Mouse (Mus musculus) liver, postnatal 0 days (tissue): ENCODE data around the gene Snrpa. TPM values are rescaled to one million over a fixed set of nuclear protein-coding genes. Genes with fewer than 3 reads are reported as not detected.
"Not testable (repeated sequence)": the region's sequence is repeated elsewhere in the genome, so short reads cannot be mapped to it uniquely, and the experiment has no call there.

ENCODE experiments used
- ATAC-seq: fragments of 200-750 bp; cut with Nextera tagmentation; 2 replicates; pipeline ENCODE4 v1.8.0; 2017; ENCODE audit warnings: mild to moderate bottlenecking, moderate library complexity
- DNase-seq: peaks from one replicate; pipeline ENCODE4 v3.0.0-alpha.2; 2016
- H3K27ac ChIP-seq: fragments of 300-500 bp; sonication (generic); 2 replicates; pipeline ENCODE4 v1.5.1; 2014; ENCODE audit warnings: antibody characterized with exemption, moderate library complexity, mild to moderate bottlenecking, low read depth
- H3K27me3 ChIP-seq: fragments of 300-500 bp; sonication (generic); 2 replicates; pipeline ENCODE4 v1.6.1; 2014; ENCODE audit warnings: low read length, control low read depth, mixed read lengths; ENCODE audit not compliant: insufficient read depth
- H3K36me3 ChIP-seq: fragments of 300-500 bp; sonication (generic); replicated peaks from 2 replicates; pipeline ENCODE4 v1.6.1; 2014; ENCODE audit warnings: mild to moderate bottlenecking, control low read depth, low read length, moderate library complexity, mixed read lengths; ENCODE audit not compliant: insufficient read depth
- H3K4me1 ChIP-seq: fragments of 300-500 bp; sonication (generic); 2 replicates; pipeline ENCODE4 v1.6.1; 2014; ENCODE audit warnings: antibody characterized with exemption, mild to moderate bottlenecking, control low read depth; ENCODE audit not compliant: insufficient read depth
- H3K4me2 ChIP-seq: fragments of 300-500 bp; sonication (generic); 2 replicates; pipeline ENCODE4 v1.6.1; 2014; ENCODE audit warnings: low read depth, mild to moderate bottlenecking, low read length, moderate library complexity, mixed read lengths
- H3K4me3 ChIP-seq: fragments of 300-500 bp; sonication (generic); 2 replicates; pipeline ENCODE4 v1.5.1; 2014; ENCODE audit warnings: low read depth, low read length
- H3K9ac ChIP-seq: fragments of 300-500 bp; sonication (generic); replicated peaks from 2 replicates; pipeline ENCODE4 v1.6.1; 2014; ENCODE audit warnings: mild to moderate bottlenecking, moderate library complexity
- H3K9me3 ChIP-seq: fragments of 300-500 bp; sonication (generic); 2 replicates; pipeline ENCODE4 v1.6.1; 2016; ENCODE audit warnings: mild to moderate bottlenecking, control low read depth, low read length, mixed read lengths
- CTCF ChIP-seq: sonication (generic); IDR thresholded peaks from 2 replicates; pipeline ENCODE4 v1.5.1; 2016; ENCODE audit warnings: antibody characterized with exemption, low read depth
- EP300 ChIP-seq: IDR thresholded peaks from 2 replicates; pipeline ENCODE4 v1.6.1; 2016; ENCODE audit warnings: antibody characterized with exemption, low read depth, mild to moderate bottlenecking
- WGBS: fragments of 180-500 bp; shearing (Covaris S2); extraction: QIAGEN DNeasy Blood & Tissue Kit; methylation state at CpG from one replicate; pipeline ENCODE4 v1.1.7; 2014; ENCODE audit not compliant: insufficient replicate concordance; 5-methylcytosine and 5-hydroxymethylcytosine counted together
- polyA plus RNA-seq: library from polyadenylated mRNA; unstranded; fragments of >200 nt; fragmentation: Nextera tagmentation; extraction: Ambion mirVana; gene quantifications from 2 replicates; pipeline ENCODE4 v1.2.1, GENCODE M21; 2015

Snrpa gene
- polyA plus RNA-seq: 39.3 and 44.9 TPM in 2 replicates

DNA sequence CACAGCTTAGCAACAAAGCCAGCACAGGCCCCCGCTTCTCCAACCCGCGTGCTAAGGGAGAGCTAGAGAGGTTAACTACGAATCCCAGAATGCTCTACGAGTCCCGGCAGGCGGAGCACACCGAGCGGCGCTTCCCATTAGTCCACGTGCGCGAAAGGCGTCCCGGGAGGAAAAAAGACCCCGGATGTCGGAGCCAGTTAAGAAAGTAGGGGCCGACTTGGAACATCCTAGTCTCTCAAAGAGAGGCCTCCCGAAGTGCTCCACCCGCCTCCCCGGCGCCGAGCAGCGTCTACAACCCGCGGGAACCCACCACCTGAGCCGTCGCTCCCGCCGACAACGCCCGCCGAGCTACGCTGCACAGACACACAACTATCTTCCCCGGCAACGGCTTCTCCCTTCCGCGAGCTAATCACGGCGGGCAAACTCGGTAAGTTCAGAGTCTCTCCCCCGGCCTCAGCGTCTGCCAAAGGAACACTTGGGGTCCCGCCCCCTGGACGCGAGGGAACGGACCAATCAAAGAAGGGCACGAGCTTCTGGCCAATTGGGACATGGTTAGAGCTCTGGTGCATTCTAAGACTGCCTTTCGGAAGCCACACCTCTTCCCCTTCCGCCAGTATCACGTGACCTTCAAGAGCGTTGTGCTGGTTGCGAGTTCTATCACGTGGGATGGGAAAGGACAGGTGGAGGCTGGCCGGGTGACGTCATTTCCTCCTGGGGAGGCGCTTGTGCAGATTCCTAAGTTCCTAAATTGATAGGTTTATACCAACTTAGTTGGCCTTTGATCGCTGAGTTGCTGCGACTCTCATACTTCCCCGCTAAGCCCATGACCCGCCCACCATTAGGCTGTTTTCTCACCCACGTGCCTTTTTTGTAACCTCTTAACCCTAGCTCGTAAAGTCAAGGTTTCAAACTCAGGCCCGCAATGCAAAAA lies at the start of gene Snrpa, which contains the start of gene BC024978:
Gene Snrpa (minus strand): TSS at position 591 of the 931 bp plus-strand sequence.
Gene BC024978 (plus strand): TSS at position 101 of the 931 bp plus-strand sequence.
- peak; percentile 73 for TF ChIP-seq EP300
- TF ChIP-seq CTCF: no peak
- ATAC-seq (peak; percentile 98), DNase-seq (peak; percentile 94)
- Histone ChIP-seq H3K27ac (peak within 1 kb of the TSS; percentile 99), H3K9ac (peak within 1 kb of the TSS; percentile 82), H3K4me1 (peaks cover 18% of the 10 kb centered on the region), H3K36me3 (peaks cover 35% of the 10 kb centered on the region), H3K4me3 (peak within 1 kb of the TSS; percentile 73), H3K9me3 (no peaks in the 10 kb centered on the region), H3K27me3 (no peaks in the 10 kb centered on the region), H3K4me2 (peak within 1 kb of the TSS; percentile 79)
- under 1% methylated on average over 64 of the region's 64 CpGs for WGBS

GRCm38 (mm10) chr7:27244088-27244487 lies 48.0 kb upstream of the Snrpa start:
- peak; percentile 57 for TF ChIP-seq CTCF
- H3K9me3 ChIP-seq, H3K4me3 ChIP-seq, H3K9ac ChIP-seq, H3K4me2 ChIP-seq, H3K4me1 ChIP-seq, ATAC-seq, H3K27me3 ChIP-seq, H3K27ac ChIP-seq: not testable (repeated sequence)
- WGBS: 68% methylated on average over 2 of the region's 2 CpGs
- peaks cover 23% of the 10 kb centered on the region for H3K36me3 ChIP-seq
- peak; percentile 45 for DNase-seq

- Histone ChIP-seq H3K27me3 (no peaks in the 10 kb centered on the region), H3K4me1 (no peaks in the 10 kb centered on the region), H3K36me3 (peaks cover 23% of the 10 kb centered on the region), H3K9me3 (no peaks in the 10 kb centered on the region), H3K9ac (no peak overlapping the region), H3K4me2 (no peak overlapping the region), H3K4me3 (no peak overlapping the region), H3K27ac (no peak overlapping the region)
- DNase-seq: no peak
- no peak for ATAC-seq
- TF ChIP-seq EP300: no peak
- no peak for TF ChIP-seq CTCF
- WGBS: 64% methylated on average over 8 of the region's 8 CpGs
These were observed 47.1 kb upstream of the Snrpa start for GRCm38 (mm10) chr7:27243211-27243610.

DNA sequence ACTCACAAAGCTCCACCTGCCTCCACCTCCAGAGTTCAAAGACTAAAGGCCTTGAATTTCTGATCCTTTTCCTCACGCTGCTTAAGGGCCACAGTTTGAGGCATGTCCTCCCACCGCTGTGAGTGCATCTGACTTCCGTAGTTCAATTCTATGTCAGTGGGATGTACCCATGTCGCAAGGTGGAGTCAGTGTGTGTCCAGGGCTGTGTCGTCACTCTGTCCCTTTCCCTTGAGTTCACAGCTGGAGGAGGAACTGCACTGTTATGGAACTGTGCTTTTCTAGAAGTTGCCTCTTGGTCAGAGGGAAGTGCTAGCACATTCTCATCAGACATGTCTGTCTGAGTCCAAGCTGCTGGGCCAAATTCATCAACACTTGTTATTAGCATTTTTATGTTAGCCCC lies 42.5 kb upstream of the Snrpa start:
- H3K4me2 ChIP-seq: no peak overlapping the region

GRCm38 (mm10) chr7:27237527-27237926 lies 41.5 kb upstream of the Snrpa start:
- Histone ChIP-seq H3K36me3 (peaks cover 16% of the 10 kb centered on the region), H3K27me3 (no peaks in the 10 kb centered on the region), H3K9ac (no peak overlapping the region), H3K4me3 (no peak overlapping the region), H3K4me1 (peaks cover 7% of the 10 kb centered on the region), H3K9me3 (no peaks in the 10 kb centered on the region), H3K27ac (no peak overlapping the region), H3K4me2 (no peak overlapping the region)
- TF ChIP-seq CTCF (peak; percentile 41), EP300 (no peak)
- ATAC-seq: no peak
- DNase-seq: no peak
- 85% methylated on average over 2 of the region's 2 CpGs for WGBS

More for the DNA sequence above, 42.5 kb upstream of the Snrpa start:
- Histone ChIP-seq H3K9me3 (no peaks in the 10 kb centered on the region), H3K9ac (no peak overlapping the region), H3K27me3 (no peaks in the 10 kb centered on the region), H3K4me1 (peaks cover 3% of the 10 kb centered on the region), H3K27ac (peak overlapping the region; percentile 22; the same call in 1 of the 2 replicates), H3K36me3 (peaks cover 22% of the 10 kb centered on the region), H3K4me3 (no peak overlapping the region)
- peak; percentile 72 for ATAC-seq
- DNase-seq: peak; percentile 52
- WGBS: 65% methylated on average over 5 of the region's 5 CpGs
- TF ChIP-seq EP300 (no peak), CTCF (no peak)

DNA sequence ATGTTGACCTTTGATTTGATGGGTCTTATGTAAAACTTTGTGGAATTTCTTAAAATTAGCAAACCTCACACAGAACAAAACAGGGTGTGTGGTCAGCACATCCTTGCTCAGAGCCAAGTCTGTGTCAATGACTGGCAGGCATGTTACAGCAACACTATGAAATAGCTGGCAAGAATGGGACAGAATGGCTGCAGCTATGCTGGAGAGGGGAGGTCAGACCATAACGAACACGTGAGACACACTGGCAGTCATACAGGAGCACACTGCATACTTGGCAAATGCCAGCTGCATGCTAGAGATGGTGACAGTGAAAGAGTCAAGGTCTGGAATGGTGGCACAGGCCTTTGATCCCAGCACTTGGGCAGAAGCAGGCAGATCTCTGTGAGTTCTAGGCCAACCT lies 39.7 kb upstream of the Snrpa start:
- 90% methylated on average over 2 of the region's 2 CpGs for WGBS
- no peak for TF ChIP-seq EP300
- TF ChIP-seq CTCF: no peak
- Histone ChIP-seq H3K4me3 (no peak overlapping the region), H3K4me1 (peaks cover 7% of the 10 kb centered on the region), H3K9ac (no peak overlapping the region), H3K27me3 (no peaks in the 10 kb centered on the region), H3K36me3 (peaks cover 9% of the 10 kb centered on the region; the same call in 1 of the 2 replicates), H3K27ac (no peak overlapping the region), H3K9me3 (no peaks in the 10 kb centered on the region), H3K4me2 (no peak overlapping the region)
- DNase-seq (no peak), ATAC-seq (no peak)
